Mouse (Mus musculus) spleen, adult 2 months (tissue): ENCODE measurements at regions not wholly inside any gene's neighbourhood (a gene's known extent, or its start where the extent isn't known, plus 50 kb on each side); places are given as distances from the start of the nearest gene placed in this dataset.

Source experiments
- DNase-seq, 2 experiments: peaks; one replicate each; pipeline versions ENCODE4 v3.0.0 to v3.0.0-alpha.2; 2012 to 2021; ENCODE audit warnings: low spot score in 2 of 2, low read depth in 1 of 2
- H3K27ac ChIP-seq: fragments of 200-500 bp; 2 replicates; pipeline ENCODE4 v1.5.1; 2012; ENCODE audit warnings: low read length, inconsistent platforms; ENCODE audit not compliant: insufficient read depth
- H3K27me3 ChIP-seq: fragments of 200-500 bp; 2 replicates; pipeline ENCODE4 v1.6.1; 2012; ENCODE audit warnings: mild to moderate bottlenecking, moderate library complexity, low read length, inconsistent platforms; ENCODE audit not compliant: control insufficient read depth, insufficient read depth
- H3K36me3 ChIP-seq: fragments of 200-500 bp; 2 replicates; pipeline ENCODE4 v1.6.1; 2012; ENCODE audit warnings: mild to moderate bottlenecking, low read length, inconsistent platforms; ENCODE audit not compliant: control insufficient read depth, insufficient read depth
- H3K4me1 ChIP-seq: fragments of 200-500 bp; 2 replicates; pipeline ENCODE4 v1.6.1; 2011; ENCODE audit warnings: inconsistent platforms; ENCODE audit not compliant: control insufficient read depth, insufficient read depth, insufficient read length
- H3K4me3 ChIP-seq: fragments of 200-500 bp; 2 replicates; pipeline ENCODE4 v1.5.1; 2011; ENCODE audit warnings: mild to moderate bottlenecking, inconsistent platforms; ENCODE audit not compliant: insufficient read depth, insufficient read length; ENCODE audit errors: extremely low read depth
- CTCF ChIP-seq: fragments of 200-500 bp; IDR thresholded peaks from 2 replicates; pipeline ENCODE4 v1.5.1; 2011; ENCODE audit warnings: mild to moderate bottlenecking, inconsistent platforms; ENCODE audit not compliant: insufficient read depth, insufficient read length, insufficient replicate concordance; ENCODE audit errors: extremely low read depth
- POLR2A ChIP-seq: fragments of 200-500 bp; IDR thresholded peaks from 2 replicates; pipeline ENCODE4 v1.6.1; 2011; ENCODE audit warnings: low read depth, low read length, inconsistent platforms
- WGBS: fragments of 180-500 bp; shearing (Covaris S2); methylation state at CpG from one replicate; pipeline ENCODE4 v1.1.7; 2018; 5-methylcytosine and 5-hydroxymethylcytosine counted together

DNA sequence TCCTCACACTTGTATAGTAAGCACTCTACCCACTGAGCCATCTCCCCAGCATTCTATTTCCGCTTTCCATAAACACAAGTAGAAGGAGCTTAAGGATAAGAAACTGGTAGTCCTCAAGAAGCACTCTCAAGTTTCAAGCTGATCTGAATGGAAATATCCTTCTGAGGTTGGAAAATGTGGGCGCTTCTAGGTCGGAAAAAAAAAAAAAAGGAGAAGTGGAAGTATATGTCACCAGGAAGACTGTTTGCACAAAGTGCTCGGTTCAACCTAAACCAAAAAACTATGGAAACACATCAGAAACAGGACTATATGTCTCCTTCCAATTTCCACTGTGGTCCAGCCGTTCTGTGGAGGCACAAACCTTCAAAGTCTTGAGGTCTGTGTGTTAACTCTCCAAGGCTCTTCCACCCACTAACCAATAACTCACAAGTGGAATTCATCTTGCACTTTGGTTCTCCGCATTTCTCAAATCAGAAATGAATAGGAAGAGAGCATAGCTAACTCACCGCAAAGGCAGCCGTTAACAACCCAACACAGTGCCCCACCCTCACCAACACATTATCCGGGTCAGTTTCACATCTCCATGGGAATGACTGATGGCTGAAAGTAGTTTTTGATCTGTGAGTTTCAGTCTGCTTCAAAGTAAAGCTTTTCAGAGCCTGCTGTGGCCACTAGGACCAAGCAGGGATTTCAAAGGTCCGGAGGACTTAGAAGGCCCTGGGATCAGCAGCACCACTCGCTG is 455.8 kb downstream of the Wdr11 start:
- no peak for DNase-seq
- TF ChIP-seq CTCF, result no peak
- TF ChIP-seq POLR2A, result no peak
- Histone ChIP-seq H3K36me3 (no peaks in the 10 kb centered on the region), H3K27ac (no peak overlapping the region), H3K4me3 (no peak overlapping the region), H3K4me1 (no peaks in the 10 kb centered on the region), H3K27me3 (no peaks in the 10 kb centered on the region)
- WGBS, result 65% methylated on average over 11 of the region's 11 CpGs

DNA sequence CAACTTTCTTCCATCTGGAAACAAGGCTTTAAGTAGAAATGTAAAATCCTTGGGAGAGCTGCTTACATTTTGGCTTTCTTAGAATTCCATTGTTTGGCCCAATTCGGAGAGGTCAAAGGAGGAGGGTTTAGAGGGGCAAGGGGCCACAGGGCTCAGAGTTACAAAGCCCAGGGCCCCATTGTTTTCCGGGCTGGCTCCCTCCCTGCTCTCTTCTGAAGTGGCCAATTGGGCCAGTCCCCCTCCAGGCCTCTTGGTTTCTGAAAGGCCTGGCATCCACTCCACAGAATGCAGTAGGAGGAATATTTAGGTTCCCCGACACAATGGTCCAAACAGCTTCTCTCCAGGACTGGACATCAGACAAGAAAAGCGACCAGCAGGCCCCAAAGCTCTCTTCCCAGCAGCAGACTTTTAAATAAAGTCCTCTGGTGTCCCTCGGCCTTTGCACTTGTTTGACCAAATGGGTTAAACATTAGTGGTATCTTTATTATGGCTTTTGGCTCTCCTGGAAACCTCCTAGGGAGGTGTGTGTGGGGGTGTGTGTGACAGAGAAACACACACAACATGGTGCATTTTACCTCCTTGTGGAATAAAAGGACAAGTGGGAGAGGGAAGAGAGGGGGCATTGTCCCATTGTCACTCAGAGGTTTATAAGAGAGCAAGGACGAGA is 456.6 kb downstream of the Wdr11 start:
- Histone ChIP-seq H3K27me3 (no peaks in the 10 kb centered on the region), H3K36me3 (no peaks in the 10 kb centered on the region), H3K4me3 (no peak overlapping the region), H3K4me1 (no peaks in the 10 kb centered on the region), H3K27ac (no peak overlapping the region)
- TF ChIP-seq POLR2A (no peak), CTCF (no peak)
- no peak for DNase-seq
- 79% methylated on average over 6 of the region's 6 CpGs for WGBS

DNA sequence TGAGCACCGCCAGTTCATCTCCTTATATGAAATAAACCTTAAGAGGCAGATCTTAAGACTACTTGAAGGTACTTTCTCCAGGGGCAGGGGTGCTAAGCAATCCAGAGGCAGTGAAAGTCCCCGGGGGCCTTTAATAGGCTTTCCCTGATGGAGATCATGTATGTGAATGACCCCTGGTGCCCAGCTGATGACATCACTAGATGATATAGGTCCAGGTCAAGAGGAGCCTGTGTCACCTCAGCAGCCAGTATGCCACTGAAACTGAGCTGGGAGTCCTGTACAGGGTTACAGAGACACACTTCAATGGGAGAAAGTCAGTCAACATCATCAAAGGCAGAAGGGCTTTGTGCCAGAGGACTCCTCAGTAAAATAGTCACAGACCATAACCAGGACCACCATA is 457.8 kb downstream of the Wdr11 start:
- no peak for TF ChIP-seq CTCF
- no peak for TF ChIP-seq POLR2A
- Histone ChIP-seq H3K36me3 (no peaks in the 10 kb centered on the region), H3K27ac (no peak overlapping the region), H3K4me3 (no peak overlapping the region), H3K4me1 (no peaks in the 10 kb centered on the region), H3K27me3 (no peaks in the 10 kb centered on the region)
- DNase-seq, result no peak
- 86% methylated on average over 2 of the region's 2 CpGs for WGBS

DNA sequence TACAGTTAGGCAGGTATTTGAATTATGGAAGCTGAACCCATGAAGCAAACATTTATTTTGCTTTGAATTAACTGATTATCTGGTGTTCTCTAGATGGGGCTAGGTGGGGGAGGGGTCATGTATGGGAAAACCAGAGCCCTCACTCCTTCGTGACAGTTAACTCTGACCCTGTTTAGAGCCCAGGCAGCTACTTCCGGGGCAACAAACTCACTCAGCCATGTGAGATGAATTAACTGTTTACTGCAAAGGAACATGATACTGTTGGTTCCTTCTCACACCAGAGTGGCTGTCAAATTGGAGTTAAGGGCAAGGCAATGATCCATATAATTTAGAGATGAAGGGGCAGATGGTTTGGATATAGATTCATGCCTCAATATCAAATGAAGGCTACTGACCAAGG is 458.5 kb downstream of the Wdr11 start:
- WGBS, result 12% methylated on average over 2 of the region's 2 CpGs
- Histone ChIP-seq H3K27me3 (no peaks in the 10 kb centered on the region), H3K4me1 (no peaks in the 10 kb centered on the region), H3K4me3 (no peak overlapping the region), H3K36me3 (no peaks in the 10 kb centered on the region), H3K27ac (no peak overlapping the region)
- DNase-seq, result no peak
- TF ChIP-seq CTCF, result no peak
- no peak for TF ChIP-seq POLR2A

DNA sequence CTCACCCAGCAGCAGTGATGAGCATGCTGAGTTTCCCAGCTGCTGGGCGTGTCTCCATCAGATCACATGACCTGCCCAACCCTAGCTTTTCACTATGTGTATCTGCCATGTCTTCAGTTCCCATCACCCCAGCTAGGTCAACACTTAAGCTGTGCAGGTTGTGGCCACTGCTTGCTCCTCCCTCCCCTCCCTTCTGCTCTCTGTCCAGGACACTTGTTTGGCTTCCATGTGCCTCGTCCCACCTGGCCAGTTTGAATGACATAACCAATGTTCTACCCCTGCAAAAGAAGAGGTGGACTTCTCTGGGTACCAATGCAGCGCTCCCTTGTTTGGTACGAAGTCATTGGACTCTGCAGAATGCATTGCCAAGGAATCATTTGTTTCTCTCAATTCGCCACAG is 460.7 kb downstream of the Wdr11 start:
- Histone ChIP-seq H3K27ac (no peak overlapping the region), H3K4me1 (no peaks in the 10 kb centered on the region), H3K36me3 (no peaks in the 10 kb centered on the region), H3K27me3 (no peaks in the 10 kb centered on the region), H3K4me3 (no peak overlapping the region)
- 92% methylated on average over 5 of the region's 5 CpGs for WGBS
- DNase-seq, result no peak
- no peak for TF ChIP-seq CTCF
- no peak for TF ChIP-seq POLR2A

DNA sequence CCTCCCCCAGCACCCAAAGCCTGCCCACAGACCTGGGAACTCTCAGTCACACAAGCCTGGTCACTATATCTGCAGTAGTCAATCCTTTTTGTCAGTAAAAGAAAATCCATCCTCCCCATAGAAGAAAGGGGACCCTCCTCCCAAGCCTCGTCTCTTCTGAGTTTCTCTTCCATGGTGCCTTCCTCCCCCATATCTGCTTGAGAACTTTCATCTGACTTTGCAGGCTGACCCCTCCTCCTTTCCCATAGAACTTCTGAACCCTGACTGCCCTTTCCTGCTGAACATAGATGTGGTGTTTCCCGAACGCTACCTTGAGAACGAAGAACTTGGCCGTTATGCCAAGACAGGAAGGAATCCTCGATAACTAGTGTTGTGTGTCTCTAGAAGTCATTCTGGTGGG is 462.5 kb downstream of the Ate1 start:
- 81% methylated on average over 6 of the region's 6 CpGs for WGBS
- no peaks in the 10 kb centered on the region for H3K36me3 ChIP-seq
- DNase-seq, result no peak
- no peak overlapping the region for H3K4me3 ChIP-seq
- no peaks in the 10 kb centered on the region for H3K27me3 ChIP-seq
- no peaks in the 10 kb centered on the region for H3K4me1 ChIP-seq
- TF ChIP-seq CTCF (no peak), POLR2A (no peak)
- no peak overlapping the region for H3K27ac ChIP-seq

DNA sequence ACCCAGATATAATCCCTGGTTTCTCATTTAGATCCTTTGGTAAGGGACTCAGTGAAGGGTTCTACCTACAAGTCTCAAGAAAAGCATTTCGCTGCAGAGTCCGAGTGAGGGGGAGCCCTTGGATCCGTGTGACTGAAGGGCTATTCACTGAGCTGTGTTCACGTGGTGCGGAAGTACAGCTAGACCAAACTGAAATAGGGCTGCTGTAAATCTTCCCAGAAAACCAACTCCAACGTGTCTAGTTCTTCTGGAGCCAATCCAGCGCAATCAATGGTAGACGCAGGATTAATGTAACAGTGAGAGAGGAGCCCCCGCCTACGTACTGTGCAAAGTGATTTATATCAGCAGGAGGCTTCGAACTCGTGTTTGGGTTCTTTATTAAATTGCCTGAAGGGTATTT is 461.9 kb downstream of the Ate1 start:
- DNase-seq, result no peak
- TF ChIP-seq POLR2A, result no peak
- no peak for TF ChIP-seq CTCF
- H3K27ac ChIP-seq, result no peak overlapping the region
- H3K4me1 ChIP-seq, result no peaks in the 10 kb centered on the region
- no peaks in the 10 kb centered on the region for H3K27me3 ChIP-seq
- no peaks in the 10 kb centered on the region for H3K36me3 ChIP-seq
- WGBS, result 85% methylated on average over 12 of the region's 12 CpGs
- no peak overlapping the region for H3K4me3 ChIP-seq
